Mouse (Mus musculus) forebrain, embryonic 13.5 days (tissue): ENCODE measurements around the gene Gm20388. TPM values are rescaled to one million over a fixed set of nuclear protein-coding genes. Genes with fewer than 3 reads are reported as not detected.

ENCODE experiments used
- ATAC-seq: fragments of 200-750 bp; cut with Nextera tagmentation; 2 replicates; pipeline ENCODE4 v1.8.0; 2017
- H3K27ac ChIP-seq: fragments of 300-500 bp; sonication (generic); 2 replicates; pipeline ENCODE4 v1.5.1; 2015; ENCODE audit warnings: inconsistent platforms, mild to moderate bottlenecking, moderate library complexity
- H3K27me3 ChIP-seq: fragments of 300-500 bp; sonication (generic); 2 replicates; pipeline ENCODE4 v1.6.1; 2015; ENCODE audit warnings: mild to moderate bottlenecking, inconsistent platforms
- H3K36me3 ChIP-seq: fragments of 300-500 bp; sonication (generic); 2 replicates; pipeline ENCODE4 v1.6.1; 2015; ENCODE audit warnings: mild to moderate bottlenecking, inconsistent platforms; ENCODE audit not compliant: poor library complexity, severe bottlenecking
- H3K4me1 ChIP-seq: fragments of 300-500 bp; sonication (generic); 2 replicates; pipeline ENCODE4 v1.6.1; 2015; ENCODE audit warnings: inconsistent platforms
- H3K4me2 ChIP-seq: fragments of 300-500 bp; sonication (generic); 2 replicates; pipeline ENCODE4 v1.6.1; 2015; ENCODE audit warnings: inconsistent platforms, mild to moderate bottlenecking, moderate library complexity
- H3K4me3 ChIP-seq: fragments of 300-500 bp; sonication (generic); 2 replicates; pipeline ENCODE4 v1.5.1; 2015; ENCODE audit warnings: mild to moderate bottlenecking, inconsistent platforms
- H3K9ac ChIP-seq: fragments of 300-500 bp; sonication (generic); 2 replicates; pipeline ENCODE4 v1.6.1; 2015; ENCODE audit warnings: mild to moderate bottlenecking, inconsistent platforms
- H3K9me3 ChIP-seq: fragments of 300-500 bp; sonication (generic); replicated peaks from 2 replicates; pipeline ENCODE4 v1.6.1; 2016; ENCODE audit warnings: inconsistent platforms
- WGBS: fragments of 180-500 bp; shearing (Covaris S2); methylation state at CpG from one replicate; pipeline ENCODE4 v1.1.7; 2015; 5-methylcytosine and 5-hydroxymethylcytosine counted together
- polyA plus RNA-seq: library from polyadenylated mRNA; unstranded; fragments of >200 nt; fragmentation: Nextera tagmentation; extraction: Ambion mirVana; gene quantifications from 2 replicates; pipeline ENCODE4 v1.2.1, GENCODE M21; 2015

Gene Gm20388
- polyA plus RNA-seq, 1 experiment from 2014 or later, result 5.6 TPM

GRCm38 (mm10) chr8:122419881-122420555, 2509.4 kb downstream of the Gm20388 start:
- Histone ChIP-seq H3K9ac (no peak overlapping the region), H3K9me3 (no peaks in the 10 kb centered on the region), H3K4me2 (no peak overlapping the region), H3K4me1 (no peaks in the 10 kb centered on the region), H3K36me3 (peaks cover 45% of the 10 kb centered on the region), H3K4me3 (no peak overlapping the region), H3K27me3 (no peaks in the 10 kb centered on the region), H3K27ac (0 out of 2 replicates have a peak overlapping the region, but pooled peaks have one; percentile 10)
- ATAC-seq, result no peak
- WGBS, result 70% methylated on average over 9 of the region's 9 CpGs

- Histone ChIP-seq H3K27ac (no peak within 1 kb of the TSS), H3K9ac (no peak within 1 kb of the TSS), H3K4me2 (no peak within 1 kb of the TSS), H3K4me3 (no peak within 1 kb of the TSS), H3K4me1 (no peaks in the 10 kb centered on the region), H3K27me3 (no peaks in the 10 kb centered on the region), H3K9me3 (no peaks in the 10 kb centered on the region), H3K36me3 (peaks cover 30% of the 10 kb centered on the region)
- 88% methylated on average over 14 of the region's 14 CpGs for WGBS
- ATAC-seq, result no peak
Measured at GRCm38 (mm10) chr8:122421376-122422070, 2510.9 kb downstream of the Gm20388 start, which contains the start of gene Il17c. TSS of gene Il17c (plus strand) at chr8:122422020.

GRCm38 (mm10) chr8:122423217-122423616, 2512.6 kb downstream of the Gm20388 start:
- H3K4me1 ChIP-seq, result no peaks in the 10 kb centered on the region
- H3K9ac ChIP-seq, result no peak overlapping the region
- 90% methylated on average over 24 of the region's 24 CpGs for WGBS
- no peak overlapping the region for H3K27ac ChIP-seq
- H3K4me3 ChIP-seq, result no peak overlapping the region
- H3K4me2 ChIP-seq, result no peak overlapping the region
- peaks cover 15% of the 10 kb centered on the region for H3K36me3 ChIP-seq
- H3K27me3 ChIP-seq, result no peaks in the 10 kb centered on the region
- ATAC-seq, result no peak
- no peaks in the 10 kb centered on the region for H3K9me3 ChIP-seq

- Histone ChIP-seq H3K4me2 (no peak overlapping the region), H3K36me3 (peaks cover 10% of the 10 kb centered on the region), H3K4me1 (no peaks in the 10 kb centered on the region), H3K4me3 (no peak overlapping the region), H3K9me3 (no peaks in the 10 kb centered on the region), H3K9ac (no peak overlapping the region), H3K27me3 (no peaks in the 10 kb centered on the region), H3K27ac (no peak overlapping the region; the same call in 1 of the 2 replicates)
- WGBS, result 58% methylated on average over 5 of the region's 5 CpGs
- no peak for ATAC-seq
Measured at GRCm38 (mm10) chr8:122423659-122424058, 2513.0 kb downstream of the Gm20388 start.

GRCm38 (mm10) chr8:122426145-122426544, 2515.5 kb downstream of the Gm20388 start:
- Histone ChIP-seq H3K9ac (no peak overlapping the region), H3K4me1 (no peaks in the 10 kb centered on the region), H3K27ac (no peak overlapping the region), H3K4me3 (no peak overlapping the region), H3K36me3 (no peaks in the 10 kb centered on the region), H3K27me3 (no peaks in the 10 kb centered on the region), H3K4me2 (no peak overlapping the region), H3K9me3 (no peaks in the 10 kb centered on the region)
- ATAC-seq, result no peak
- 87% methylated on average over 9 of the region's 9 CpGs for WGBS

- no peak overlapping the region for H3K4me3 ChIP-seq
- H3K27me3 ChIP-seq, result no peaks in the 10 kb centered on the region; the same call in 1 of the 2 replicates
- no peak overlapping the region for H3K4me2 ChIP-seq
- H3K27ac ChIP-seq, result no peak overlapping the region
- ATAC-seq, result no peak
- 91% methylated on average over 7 of the region's 7 CpGs for WGBS
- no peak overlapping the region for H3K9ac ChIP-seq
- no peaks in the 10 kb centered on the region for H3K9me3 ChIP-seq
- peaks cover 10% of the 10 kb centered on the region for H3K4me1 ChIP-seq
- no peaks in the 10 kb centered on the region for H3K36me3 ChIP-seq
Measured at GRCm38 (mm10) chr8:122427607-122428006, 2517.0 kb downstream of the Gm20388 start.

- no peak overlapping the region for H3K4me2 ChIP-seq
- no peak overlapping the region for H3K9ac ChIP-seq
- no peaks in the 10 kb centered on the region for H3K9me3 ChIP-seq
- H3K4me3 ChIP-seq, result no peak overlapping the region
- H3K36me3 ChIP-seq, result no peaks in the 10 kb centered on the region
- WGBS, result 91% methylated on average over 9 of the region's 9 CpGs
- H3K4me1 ChIP-seq, result peaks cover 16% of the 10 kb centered on the region
- ATAC-seq, result no peak
- no peak overlapping the region for H3K27ac ChIP-seq
- H3K27me3 ChIP-seq, result no peaks in the 10 kb centered on the region; the same call in 1 of the 2 replicates
Measured at GRCm38 (mm10) chr8:122428163-122428562, 2517.5 kb downstream of the Gm20388 start.

- Histone ChIP-seq H3K9ac (no peak overlapping the region; the same call in 1 of the 2 replicates), H3K27me3 (no peaks in the 10 kb centered on the region; the same call in 1 of the 2 replicates), H3K27ac (no peak overlapping the region), H3K4me2 (no peak overlapping the region), H3K4me1 (peaks cover 16% of the 10 kb centered on the region), H3K4me3 (no peak overlapping the region), H3K36me3 (peaks cover 19% of the 10 kb centered on the region), H3K9me3 (peaks cover under 1% of the 10 kb centered on the region; the same call in 1 of the 2 replicates)
- no peak for ATAC-seq
- WGBS, result 89% methylated on average over 10 of the region's 10 CpGs
Measured at GRCm38 (mm10) chr8:122430058-122430636, 2519.5 kb downstream of the Gm20388 start.

GRCm38 (mm10) chr8:122430646-122431045, 2520.0 kb downstream of the Gm20388 start:
- no peaks in the 10 kb centered on the region; the same call in 1 of the 2 replicates for H3K27me3 ChIP-seq
- no peak for ATAC-seq
- no peak overlapping the region for H3K4me2 ChIP-seq
- H3K9ac ChIP-seq, result no peak overlapping the region
- WGBS, result 84% methylated on average over 3 of the region's 3 CpGs
- no peak overlapping the region for H3K4me3 ChIP-seq
- peaks cover 16% of the 10 kb centered on the region for H3K4me1 ChIP-seq
- no peak overlapping the region for H3K27ac ChIP-seq
- peaks cover 5% of the 10 kb centered on the region; the same call in 1 of the 2 replicates for H3K9me3 ChIP-seq
- peaks cover 24% of the 10 kb centered on the region for H3K36me3 ChIP-seq

GRCm38 (mm10) chr8:122431694-122432442, 2521.2 kb downstream of the Gm20388 start:
- peak overlapping the region; percentile 40 for H3K4me3 ChIP-seq
- H3K36me3 ChIP-seq, result peaks cover 36% of the 10 kb centered on the region
- peaks cover 16% of the 10 kb centered on the region for H3K4me1 ChIP-seq
- H3K9me3 ChIP-seq, result peaks cover 5% of the 10 kb centered on the region; the same call in 1 of the 2 replicates
- ATAC-seq, result no peak
- H3K27ac ChIP-seq, result no peak overlapping the region
- peak overlapping the region; percentile 77 for H3K4me2 ChIP-seq
- 35% methylated on average over 18 of the region's 18 CpGs for WGBS
- peak overlapping the region; percentile 64 for H3K9ac ChIP-seq
- H3K27me3 ChIP-seq, result no peaks in the 10 kb centered on the region; the same call in 1 of the 2 replicates

GRCm38 (mm10) chr8:122432443-122433268, 2522.0 kb downstream of the Gm20388 start, which contains the start of gene Cyba:
TSS of gene Cyba (minus strand) at chr8:122432930.
- no peak within 1 kb of the TSS for H3K27ac ChIP-seq

More at GRCm38 (mm10) chr8:122432443-122433268, 2522.0 kb downstream of the Gm20388 start, which contains the start of gene Cyba:
- Histone ChIP-seq H3K27me3 (no peaks in the 10 kb centered on the region; the same call in 1 of the 2 replicates), H3K4me1 (peaks cover 16% of the 10 kb centered on the region), H3K9me3 (peaks cover 5% of the 10 kb centered on the region; the same call in 1 of the 2 replicates), H3K9ac (peak within 1 kb of the TSS; percentile 64), H3K4me3 (peak within 1 kb of the TSS; percentile 40), H3K36me3 (peaks cover 44% of the 10 kb centered on the region), H3K4me2 (peak within 1 kb of the TSS; percentile 77)
- ATAC-seq, result peak; percentile 87
- 5% methylated on average over 45 of the region's 45 CpGs for WGBS
